Mouse (Mus musculus) small intestine, adult 2 months (tissue): ENCODE data around the gene Nmnat3.

Experiments
- CTCF ChIP-seq: fragments of 200-500 bp; IDR thresholded peaks from 2 replicates; pipeline ENCODE4 v1.5.1; 2012; ENCODE audit warnings: low read depth, mild to moderate bottlenecking, control low read depth, inconsistent platforms, low read length, moderate library complexity, mixed read lengths; ENCODE audit not compliant: insufficient replicate concordance, insufficient read length; ENCODE audit errors: extremely low read depth
- POLR2A ChIP-seq: fragments of 200-500 bp; IDR thresholded peaks from 2 replicates; pipeline ENCODE4 v1.6.1; 2012; ENCODE audit warnings: low read depth, mild to moderate bottlenecking, control low read depth, inconsistent platforms, low read length, moderate library complexity

GRCm38 (mm10) chr9:98407771-98408170, 120.5 kb downstream of the Nmnat3 start:
- TF ChIP-seq CTCF: no peak
- no peak for TF ChIP-seq POLR2A
